Mouse (Mus musculus): ENCODE measurements around the gene Pgp.
"Not testable (repeated sequence)": the region's sequence is repeated elsewhere in the genome, so short reads cannot be mapped to it uniquely, and the experiment has no call there.

The Pgp gene

DNA sequence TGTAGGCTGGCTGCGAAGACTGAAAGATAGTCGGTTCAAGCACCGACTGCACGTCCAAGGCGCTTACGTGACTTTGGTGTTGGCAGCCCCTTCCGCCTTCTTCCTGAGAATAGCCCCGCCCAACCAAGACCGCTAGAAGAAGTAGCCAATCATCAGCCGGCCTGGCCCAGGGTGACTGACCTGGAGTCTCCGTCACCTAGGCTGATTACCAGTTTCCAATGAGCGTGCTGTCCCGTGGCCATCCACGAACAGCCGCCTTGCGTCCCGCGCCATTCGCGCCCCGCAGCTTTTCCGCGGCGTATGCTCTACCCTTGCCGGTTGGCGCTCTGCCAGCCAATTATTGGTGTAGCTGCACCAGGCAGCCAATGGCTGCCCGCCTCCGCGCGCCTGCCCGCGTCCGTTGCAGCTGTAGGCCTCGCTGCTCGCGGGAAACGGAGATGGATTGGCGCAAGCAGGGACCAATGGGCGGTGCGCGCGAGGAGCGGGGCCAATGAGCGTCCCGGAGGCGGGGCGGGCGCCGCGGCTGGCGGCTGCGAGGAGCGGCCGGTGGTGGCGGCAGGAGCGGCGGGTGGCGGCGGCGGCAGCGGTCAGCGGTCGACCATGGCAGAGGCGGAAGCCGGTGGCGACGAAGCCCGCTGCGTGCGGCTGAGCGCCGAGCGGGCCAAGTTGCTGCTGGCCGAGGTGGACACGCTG lies at the start of gene Pgp, which contains the start of gene E4f1:
Pgp (plus strand) TSS at position 483 of the 693 bp plus-strand sequence.
E4f1 (minus strand) TSS at position 404 of the 693 bp plus-strand sequence.
- peak; percentile 97 for DNase-seq (ENCODE audit: low read depth)

- DNase-seq (ENCODE audit: low read depth) = no peak
Measured at GRCm38 (mm10) chr17:24423114-24423513, 47.1 kb upstream of the Pgp start.

DNA sequence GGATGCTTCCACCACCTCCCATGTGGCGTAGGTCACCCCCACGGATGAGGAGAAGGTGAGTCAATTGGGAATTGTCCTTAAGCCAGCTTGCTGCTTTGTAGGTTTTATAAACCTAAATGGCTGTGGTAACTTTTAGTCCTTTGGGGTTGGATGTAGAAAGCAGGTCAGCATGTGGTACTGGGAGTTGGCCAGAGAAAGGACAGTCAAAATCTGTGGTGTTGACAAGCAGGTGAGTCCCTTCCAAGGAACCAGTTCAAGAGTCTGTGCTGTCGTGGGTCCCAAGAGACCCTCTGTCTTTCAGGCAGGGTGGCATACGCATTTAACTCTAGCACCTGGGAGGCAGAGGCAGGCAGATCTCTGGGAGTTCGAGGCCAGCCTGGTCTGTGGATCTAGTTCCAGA lies 45.7 kb upstream of the Pgp start:
- no peak for DNase-seq (ENCODE audit: low read depth)

DNA sequence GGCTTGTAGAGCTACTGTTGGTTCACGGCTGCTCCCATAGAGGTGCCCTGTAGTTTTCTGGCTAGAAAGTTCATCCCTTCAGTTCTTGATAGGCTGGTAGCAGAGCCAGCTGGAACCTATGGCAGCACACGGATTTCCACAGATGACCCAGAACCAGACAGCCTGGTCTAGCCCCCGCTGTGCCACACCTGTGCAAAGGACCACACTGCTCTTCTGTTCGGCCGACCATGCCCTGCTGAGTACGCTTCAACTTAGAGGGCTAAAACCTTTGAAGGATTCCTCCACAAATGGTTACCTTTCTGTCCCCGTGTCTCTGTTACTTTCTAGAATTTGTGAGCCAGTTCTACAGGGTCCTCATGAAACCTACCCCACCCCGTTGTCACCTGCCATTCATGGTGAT lies 44.9 kb upstream of the Pgp start:
- not testable (repeated sequence) for DNase-seq (ENCODE audit: low read depth)

- no peak for DNase-seq (ENCODE audit: low read depth)
Measured at GRCm38 (mm10) chr17:24425905-24426304, 44.3 kb upstream of the Pgp start.

- peak; percentile 87 for DNase-seq (ENCODE audit: low read depth)
Measured at GRCm38 (mm10) chr17:24426471-24427169, 43.6 kb upstream of the Pgp start, which contains the start of gene Eci1. Eci1 (plus strand) TSS chr17:24426641.

DNA sequence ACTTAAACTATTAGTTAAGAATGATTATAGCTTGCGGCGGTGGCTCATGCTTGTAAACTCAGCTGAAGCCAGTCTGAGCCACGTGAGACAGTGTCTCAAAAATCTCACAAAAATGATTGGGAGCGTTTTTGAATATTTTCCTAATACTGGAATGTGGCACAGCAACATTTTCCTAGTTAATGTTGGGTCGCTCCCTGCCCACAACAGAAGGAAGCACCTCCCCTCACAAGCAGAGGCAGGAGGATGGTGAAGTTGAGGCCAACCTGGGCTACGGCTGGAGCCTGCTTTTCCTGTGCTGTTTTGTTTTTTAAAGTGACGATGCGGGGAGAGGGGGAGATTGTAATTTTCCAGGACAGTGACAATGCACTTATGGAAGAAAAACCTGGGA lies 43.0 kb upstream of the Pgp start:
- DNase-seq (ENCODE audit: low read depth) = no peak

DNA sequence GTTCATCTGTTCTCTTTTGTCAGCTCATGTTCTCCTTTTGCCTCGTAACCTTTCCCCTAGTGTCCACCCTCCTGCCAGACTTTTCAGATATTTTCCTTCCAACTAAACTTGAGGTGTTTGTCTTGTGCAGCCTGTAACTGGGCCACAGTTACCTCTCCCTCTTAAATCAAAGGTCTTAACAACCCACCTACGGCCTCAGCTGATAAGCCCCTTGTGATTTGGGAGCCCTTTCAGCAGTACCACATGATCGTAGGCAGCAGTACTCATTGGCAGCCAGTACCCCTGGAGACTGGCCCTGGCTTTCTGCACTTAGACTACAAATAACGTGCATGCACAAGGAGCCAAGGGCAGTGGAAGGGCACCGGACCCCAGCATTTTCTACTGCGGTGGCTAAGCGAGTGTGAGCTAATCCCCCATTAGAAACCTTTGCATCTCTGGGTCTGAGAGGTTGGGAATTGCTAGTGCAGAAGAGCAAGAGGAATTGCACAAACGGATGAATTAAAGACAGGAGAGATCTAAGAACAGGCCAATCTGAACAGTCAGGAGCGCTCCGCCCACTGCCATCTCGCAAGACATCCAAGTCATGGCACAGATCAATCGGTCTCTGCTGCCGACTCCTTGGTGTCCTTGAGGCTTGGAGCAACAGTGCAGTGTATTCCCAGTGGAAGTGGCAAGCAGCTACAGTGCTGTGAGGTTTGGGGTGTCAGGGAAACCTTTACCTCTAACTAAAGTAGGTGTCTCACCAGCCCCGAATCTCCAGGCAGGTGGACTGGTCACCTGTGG lies 40.8 kb upstream of the Pgp start:
- no peak for DNase-seq (ENCODE audit: low read depth)

DNA sequence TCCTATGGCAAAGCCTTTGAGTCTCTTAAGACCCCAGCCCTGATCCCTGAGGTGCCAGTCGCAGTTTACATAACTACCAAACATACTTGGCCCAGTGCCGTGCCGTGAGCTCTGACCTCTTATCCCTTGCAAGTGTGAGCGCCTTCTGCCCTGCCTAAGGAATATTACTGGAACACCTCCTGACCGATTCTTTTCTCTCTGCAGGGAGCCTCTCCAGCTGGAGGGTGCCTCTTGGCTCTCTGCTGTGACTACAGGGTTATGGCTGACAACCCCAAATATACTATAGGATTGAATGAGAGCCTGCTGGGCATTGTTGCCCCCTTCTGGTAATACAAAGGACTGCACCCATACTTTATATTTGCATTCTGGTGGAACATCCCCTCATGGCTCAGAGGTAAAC lies 33.2 kb upstream of the Pgp start:
- DNase-seq (ENCODE audit: low read depth) = no peak

- no peak for DNase-seq (ENCODE audit: low read depth)
Measured at GRCm38 (mm10) chr17:24440377-24440776, 29.8 kb upstream of the Pgp start.

DNA sequence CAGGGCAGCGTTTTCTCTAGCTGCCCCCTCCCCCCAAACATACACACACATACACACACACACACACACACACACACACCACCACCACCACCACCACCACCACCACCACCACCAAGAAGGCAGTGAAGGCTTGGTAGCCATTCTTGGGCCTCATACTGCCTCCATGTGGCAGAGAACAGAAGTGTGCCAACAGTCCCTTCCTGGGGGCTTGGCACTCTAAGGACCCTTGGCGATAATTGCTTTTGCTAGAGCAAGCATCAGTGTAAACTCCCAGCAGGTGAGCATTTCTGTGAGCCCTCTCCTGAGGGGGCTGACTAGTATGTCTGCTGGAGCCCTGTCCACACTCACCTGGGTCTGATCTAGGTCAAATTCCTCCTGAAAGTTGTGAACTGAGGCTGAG lies 29.0 kb upstream of the Pgp start:
- DNase-seq (ENCODE audit: low read depth) = no peak

- DNase-seq (ENCODE audit: low read depth) = no peak
Measured at GRCm38 (mm10) chr17:24442107-24442506, 28.1 kb upstream of the Pgp start.

DNA sequence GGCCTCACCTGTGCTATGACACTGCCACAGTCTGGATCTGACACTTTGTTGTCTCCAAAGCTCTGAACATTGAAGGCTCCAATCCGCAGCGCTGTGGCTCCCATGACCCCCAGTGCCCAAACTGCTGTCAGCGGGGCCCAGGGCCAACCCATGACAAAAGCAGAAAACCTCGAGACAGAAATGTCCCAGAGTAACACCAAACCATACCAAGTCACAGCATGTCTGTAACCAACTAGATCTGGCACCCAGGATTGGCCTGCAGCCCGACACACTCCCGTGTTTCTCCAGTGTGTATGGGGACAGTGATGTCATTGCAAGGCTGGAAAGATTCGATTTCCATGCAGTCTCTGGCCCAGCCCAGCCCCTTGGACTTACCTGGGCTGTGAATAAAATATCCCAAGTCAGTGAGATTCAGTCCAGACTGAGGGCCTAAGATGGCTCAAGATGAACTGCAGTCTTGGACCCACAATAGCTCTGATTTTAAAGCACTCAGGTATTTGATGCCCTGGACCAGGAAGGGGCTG lies 27.5 kb upstream of the Pgp start, which contains the start of gene Dnase1l2:
Dnase1l2 (minus strand) TSS at position 474 of the 524 bp plus-strand sequence.
- DNase-seq (ENCODE audit: low read depth) = no peak

GRCm38 (mm10) chr17:24443409-24443808 lies 26.8 kb upstream of the Pgp start:
- no peak for DNase-seq (ENCODE audit: low read depth)

- DNase-seq (ENCODE audit: low read depth) = no peak
Measured at GRCm38 (mm10) chr17:24446590-24446989, 23.6 kb upstream of the Pgp start.

GRCm38 (mm10) chr17:24449507-24449906 lies 20.7 kb upstream of the Pgp start:
- DNase-seq (ENCODE audit: low read depth) = no peak

DNA sequence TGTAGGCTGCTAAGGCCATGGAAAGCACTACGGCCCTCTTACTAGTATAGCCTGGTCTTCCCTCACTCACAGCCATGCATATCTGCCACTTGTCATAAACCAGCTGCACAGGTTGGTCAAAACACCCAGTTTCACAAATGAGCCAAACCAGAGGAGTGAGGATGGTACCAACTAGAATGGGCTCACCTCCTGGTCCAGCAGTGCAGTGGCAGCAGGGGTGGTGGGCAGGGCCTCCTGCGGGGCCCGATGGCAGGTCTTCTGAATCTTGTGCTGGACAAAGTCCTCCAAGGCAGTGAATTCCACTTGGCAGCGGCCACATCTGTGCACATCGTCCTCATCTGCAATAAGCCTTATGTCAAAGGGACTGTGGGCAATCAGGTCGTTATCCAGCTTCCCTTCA lies 19.0 kb upstream of the Pgp start:
- DNase-seq (ENCODE audit: low read depth) = no peak

DNA sequence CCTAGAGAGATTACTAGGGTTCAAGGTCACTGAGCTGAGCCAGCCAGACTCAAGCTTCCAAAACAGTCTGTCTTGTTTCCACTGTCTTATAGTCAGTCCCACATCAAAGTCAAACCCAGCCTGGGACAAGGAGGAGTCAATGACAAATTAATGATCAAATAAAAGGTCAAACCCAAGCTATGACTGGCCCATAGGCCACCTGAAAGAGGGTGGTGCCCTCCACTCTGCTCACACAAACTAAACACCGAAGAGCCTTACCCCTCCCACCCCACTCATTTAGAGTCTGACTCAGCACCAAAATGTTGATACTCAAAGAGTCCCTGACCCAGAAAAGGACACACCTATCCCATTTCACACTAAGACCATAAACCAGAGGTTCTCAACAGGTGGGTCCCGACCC lies 16.8 kb upstream of the Pgp start:
- DNase-seq (ENCODE audit: low read depth) = no peak

DNA sequence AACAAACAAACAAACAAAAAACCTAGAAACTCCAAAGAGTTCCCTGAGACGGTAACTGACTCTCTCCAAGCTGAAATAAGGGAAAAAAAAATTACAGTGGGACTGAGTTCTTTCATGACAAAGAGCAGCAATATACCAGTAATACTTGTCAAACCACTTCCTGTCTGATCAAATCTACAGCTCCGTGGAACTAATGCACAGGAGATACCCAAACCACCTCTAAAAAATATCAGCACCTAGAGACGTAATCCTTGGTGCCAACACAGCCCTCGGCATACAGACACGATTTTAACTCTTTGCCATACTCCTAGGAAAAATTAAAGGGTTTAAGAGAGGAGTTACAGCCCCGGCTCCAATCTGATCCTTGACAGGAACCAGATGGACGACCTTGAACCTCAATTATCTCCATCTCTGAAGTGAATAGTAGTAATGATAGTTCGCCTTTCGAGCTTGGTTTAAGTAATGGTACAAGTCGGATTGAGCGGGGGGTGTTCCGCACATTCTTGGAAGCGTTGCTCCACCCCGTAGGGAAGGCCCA lies 15.9 kb upstream of the Pgp start:
- DNase-seq (ENCODE audit: low read depth) = no peak

DNA sequence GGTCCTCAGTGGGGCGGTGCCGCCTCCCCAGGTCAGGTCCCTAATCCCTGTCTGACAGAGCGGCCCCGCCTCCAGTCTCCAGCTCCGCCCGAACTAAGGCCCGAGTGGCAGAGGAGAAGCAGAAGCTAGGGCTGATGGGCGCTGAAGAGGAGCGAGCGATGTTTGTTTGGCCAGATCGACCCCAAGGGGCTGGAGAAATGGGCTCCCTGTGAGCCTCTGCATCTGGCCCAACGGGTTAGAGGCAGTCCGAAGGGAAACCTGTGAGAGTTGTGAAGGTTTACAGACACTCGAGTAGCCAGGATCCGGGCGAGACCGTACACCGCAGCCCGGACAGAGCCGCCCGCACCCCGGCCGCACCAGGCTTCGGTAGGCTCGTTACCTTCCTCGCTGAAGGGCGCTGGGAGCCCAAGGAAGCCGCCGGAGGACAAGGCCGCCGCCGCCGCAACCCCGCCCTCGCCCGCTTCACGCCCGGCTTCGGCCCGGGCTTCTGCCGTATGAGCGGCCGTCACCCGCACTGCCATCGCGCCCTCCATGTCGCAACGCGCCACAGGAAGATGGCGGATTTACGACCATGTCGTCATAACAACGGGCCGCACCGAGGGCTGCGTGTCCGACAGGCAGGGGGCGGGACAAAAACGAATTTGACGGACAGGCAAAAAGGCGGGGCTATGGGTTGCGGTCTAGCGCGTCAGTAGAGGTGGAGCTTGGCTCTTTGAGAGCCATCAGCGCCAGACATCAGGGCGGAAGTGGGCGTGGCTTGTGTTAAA lies 15.3 kb upstream of the Pgp start:
- DNase-seq (ENCODE audit: low read depth) = peak; percentile 99

DNA sequence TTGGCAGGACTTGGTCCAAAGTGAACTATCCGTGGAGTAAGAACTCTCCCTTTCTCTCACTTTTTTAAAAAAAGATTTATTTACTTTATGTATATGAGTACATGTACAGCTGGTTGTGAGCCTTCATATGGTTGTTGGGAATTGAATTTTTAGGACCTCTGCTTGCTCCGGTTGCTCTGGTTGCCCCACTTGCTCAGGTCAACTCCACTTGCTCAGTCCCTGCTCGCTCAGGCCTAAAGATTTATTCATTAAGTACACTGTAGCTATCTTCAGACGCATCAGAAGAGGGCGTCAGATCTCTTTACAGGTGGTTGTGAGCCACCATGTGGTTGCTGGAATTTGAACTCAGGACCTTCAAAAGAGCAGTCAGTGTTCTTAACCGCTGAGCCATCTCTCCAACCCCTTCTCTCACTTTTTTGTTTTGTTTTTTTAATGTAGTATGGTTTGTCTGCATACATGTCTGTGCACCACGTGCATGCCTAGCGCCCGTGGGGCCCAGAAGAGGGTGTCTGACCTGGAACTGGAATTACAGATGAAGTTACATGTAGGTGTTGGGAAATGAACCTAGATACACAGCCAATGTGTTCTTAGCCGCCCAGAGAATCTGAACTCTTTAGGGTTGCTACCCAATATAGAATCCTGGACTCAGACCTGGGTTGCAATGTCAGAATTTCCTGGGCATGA lies 14.5 kb upstream of the Pgp start:
- DNase-seq (ENCODE audit: low read depth) = not testable (repeated sequence)
